Mouse (Mus musculus): ENCODE data around the gene Pole3. TPM values are rescaled to one million over a fixed set of nuclear protein-coding genes. Genes with fewer than 3 reads are reported as not detected.

Pole3 gene
- polyA plus RNA-seq, 1 experiment from 2014 or later: 87.6 TPM

Other genes starting within 250 kb of the Pole3 start
- gene Fkbp15, start 164.5 kb downstream of the Pole3 start, polyA plus RNA-seq (2015; fragmentation: Nextera tagmentation; extraction: Ambion mirVana): 27.6 and 28.3 TPM in 2 replicates
- 49.3 and 53.2 TPM in 2 replicates for gene Slc31a1, start 164.3 kb downstream of the Pole3 start, polyA plus RNA-seq (2015; fragmentation: Nextera tagmentation; extraction: Ambion mirVana)
- gene Cdc26, start 116.4 kb downstream of the Pole3 start, polyA plus RNA-seq (2015; fragmentation: Nextera tagmentation; extraction: Ambion mirVana): 149 and 153 TPM in 2 replicates
- 19.2 and 19.6 TPM in 2 replicates for gene Prpf4, start 116.3 kb downstream of the Pole3 start, polyA plus RNA-seq (2015; fragmentation: Nextera tagmentation; extraction: Ambion mirVana)
- 0.41 TPM in 1 of 2 replicates, not detected in the other for gene Rnf183, start 89.8 kb downstream of the Pole3 start, polyA plus RNA-seq (2015; fragmentation: Nextera tagmentation; extraction: Ambion mirVana)
- gene Wdr31, start 54.2 kb downstream of the Pole3 start, polyA plus RNA-seq (2015; fragmentation: Nextera tagmentation; extraction: Ambion mirVana): 7.3 and 11.2 TPM in 2 replicates
- gene Bspry, start 45.0 kb downstream of the Pole3 start, polyA plus RNA-seq (2015; fragmentation: Nextera tagmentation; extraction: Ambion mirVana): 14.5 and 16.3 TPM in 2 replicates
- 12.2 and 15.7 TPM in 2 replicates for gene Hdhd3, start 21.6 kb downstream of the Pole3 start, polyA plus RNA-seq (2015; fragmentation: Nextera tagmentation; extraction: Ambion mirVana)
- gene Alad, start 5.2 kb downstream of the Pole3 start, polyA plus RNA-seq (2015; fragmentation: Nextera tagmentation; extraction: Ambion mirVana): 69.3 and 73.7 TPM in 2 replicates
- 0.47 and 0.49 TPM in 2 replicates for gene 4933430I17Rik, start 301 bp upstream of the Pole3 start, polyA plus RNA-seq (2015; fragmentation: Nextera tagmentation; extraction: Ambion mirVana)
- gene Rgs3, start 34.8 kb upstream of the Pole3 start, polyA plus RNA-seq (2015; fragmentation: Nextera tagmentation; extraction: Ambion mirVana): 65.0 TPM in 2 replicates

Data from embryonic facial prominence, embryonic 15.5 days (tissue).